Mouse (Mus musculus) R1 (cell line): ENCODE results near the gene Ap3b1.

Experiments
- DNase-seq: peaks from one replicate; pipeline ENCODE4 v3.0.0-alpha.2; 2018; ENCODE audit warnings: low read depth, low spot score

Gene Ap3b1

DNA sequence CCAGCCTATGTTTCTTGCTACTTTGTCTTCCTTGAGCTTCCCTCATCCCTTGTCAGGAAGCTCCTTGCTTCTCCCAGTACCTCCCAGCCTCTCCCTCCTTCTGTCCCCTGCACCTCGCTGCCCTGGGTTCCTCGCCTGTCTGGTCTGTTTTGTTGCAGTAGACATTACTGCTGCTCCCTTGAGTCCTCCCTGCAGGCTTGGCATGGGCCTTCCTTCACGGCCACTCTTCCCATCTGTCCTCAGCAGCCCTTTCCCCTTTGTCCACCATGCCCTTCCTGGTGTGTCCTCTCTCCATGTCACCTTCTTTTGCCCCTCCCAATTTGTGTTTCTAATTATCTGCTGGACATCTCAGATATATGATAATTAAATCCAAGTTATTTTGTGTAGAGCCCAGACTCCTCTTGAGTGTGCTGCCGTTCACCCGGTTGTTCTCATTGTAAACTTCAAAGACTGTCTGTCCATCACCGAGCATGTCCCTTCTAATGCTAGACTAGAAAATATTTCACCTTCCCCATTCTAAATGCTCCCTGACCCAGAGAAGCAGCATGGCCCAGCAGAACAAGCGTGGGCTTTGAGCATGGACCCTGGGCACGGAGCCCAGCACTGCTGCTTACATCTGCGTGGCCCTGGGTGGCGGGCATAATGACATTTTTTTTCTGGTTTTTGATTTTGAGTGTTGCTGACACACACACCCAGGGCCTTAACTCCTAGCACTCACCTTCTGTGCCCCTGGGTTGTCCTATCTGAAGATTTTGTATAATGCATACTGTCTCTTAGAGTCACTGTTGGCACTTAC is 181.3 kb downstream of the Ap3b1 start:
- no peak for DNase-seq

- DNase-seq = no peak
Measured at GRCm38 (mm10) chr13:94542061-94542460, 183.3 kb downstream of the Ap3b1 start.

DNA sequence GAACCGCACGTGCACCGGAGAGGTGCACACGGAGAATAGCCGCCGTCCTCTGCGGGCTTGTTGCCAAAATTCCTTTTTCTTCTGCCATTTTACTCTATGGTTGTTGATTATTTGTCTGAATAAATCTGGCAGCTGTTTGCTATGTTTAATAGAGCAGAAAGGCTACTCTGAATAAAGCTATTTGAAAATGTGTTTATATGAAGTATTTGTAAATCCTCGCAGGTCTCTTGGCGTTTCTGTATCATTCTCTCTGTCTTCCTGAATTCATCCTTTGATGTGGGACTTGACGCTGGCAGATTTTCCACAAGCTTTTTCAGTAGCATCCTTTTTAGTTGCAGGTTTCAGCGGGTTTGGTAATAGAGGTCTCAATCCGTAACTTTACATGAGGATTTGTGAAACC is 185.5 kb downstream of the Ap3b1 start:
- no peak for DNase-seq

DNA sequence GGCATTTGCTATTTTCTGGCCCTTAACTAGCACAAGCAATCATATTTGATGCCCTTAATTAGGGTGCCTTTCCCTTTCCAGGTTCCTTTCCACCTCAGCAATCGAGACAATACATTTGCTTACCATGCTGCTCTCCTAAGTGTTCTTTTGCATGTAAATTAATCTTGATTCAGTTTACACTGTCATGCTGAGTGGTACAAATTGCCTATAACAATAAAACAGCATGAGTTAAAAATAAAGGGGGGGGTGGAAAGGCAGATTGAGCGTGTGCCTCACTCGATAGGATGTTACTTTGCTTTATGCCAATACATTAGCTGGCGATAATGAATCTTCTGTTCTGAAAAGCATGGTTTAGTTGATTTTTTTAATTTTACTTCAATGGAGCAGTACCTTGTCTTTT is 187.0 kb downstream of the Ap3b1 start:
- DNase-seq = peak; percentile 73

DNA sequence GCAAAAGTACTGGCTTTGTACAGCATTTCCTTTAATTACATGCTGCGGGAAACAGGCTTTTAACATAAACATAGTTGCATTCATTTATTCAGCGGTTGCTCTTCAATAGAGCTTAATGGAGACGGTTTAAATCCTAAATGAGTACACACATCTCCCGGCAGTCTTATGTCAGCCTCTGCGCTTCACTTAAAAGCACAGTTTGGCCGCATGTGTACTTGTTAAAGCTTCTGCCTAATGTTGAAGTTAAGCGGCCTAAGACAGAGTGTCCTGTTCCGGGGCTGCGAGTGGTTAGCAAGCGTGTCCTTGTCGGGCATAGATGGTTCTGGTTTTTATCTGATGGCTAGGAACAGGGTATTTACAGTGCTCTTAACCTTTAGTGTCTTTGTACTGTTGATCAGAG is 187.5 kb downstream of the Ap3b1 start:
- DNase-seq = no peak

DNA sequence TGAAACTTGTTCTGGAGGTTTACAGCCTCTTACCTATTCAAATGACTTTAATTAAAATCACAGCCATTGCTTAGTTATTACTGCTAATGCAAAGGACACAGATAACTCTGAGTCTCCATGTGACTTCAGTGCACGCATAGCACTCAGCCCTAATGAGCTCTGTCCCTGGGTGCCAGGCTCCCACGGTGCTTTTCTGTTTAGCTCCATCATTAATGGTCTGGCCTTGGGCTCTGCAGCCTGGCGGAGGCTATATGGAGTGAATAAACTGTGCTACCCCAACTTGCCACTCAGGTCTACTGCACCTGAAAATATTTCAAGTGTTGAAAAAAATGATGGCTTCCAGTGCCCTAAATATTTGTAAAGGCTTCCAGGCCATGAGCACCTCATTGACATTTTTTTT is 190.8 kb downstream of the Ap3b1 start:
- no peak for DNase-seq

DNA sequence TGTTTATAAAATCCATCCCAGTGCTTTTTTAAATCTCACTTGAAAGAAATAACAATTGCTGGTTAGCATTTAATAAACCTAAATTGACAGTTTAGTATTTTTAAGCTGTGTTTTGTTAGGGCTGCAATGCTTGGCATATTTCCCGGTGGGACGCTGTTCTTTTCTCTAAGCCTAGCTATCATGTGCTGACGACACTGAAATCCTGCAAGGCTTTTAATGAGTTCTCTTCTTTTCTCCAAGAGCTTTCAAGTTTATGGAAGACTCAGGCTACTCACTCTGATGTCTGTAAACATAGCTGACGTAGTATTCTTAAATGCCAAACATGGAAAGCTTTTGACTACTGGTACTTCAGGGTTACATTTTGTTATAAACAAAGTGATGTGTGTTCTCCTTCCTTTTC is 191.3 kb downstream of the Ap3b1 start:
- no peak for DNase-seq

- DNase-seq = peak; percentile 77
Measured at GRCm38 (mm10) chr13:94560011-94560410, 201.3 kb downstream of the Ap3b1 start.

DNA sequence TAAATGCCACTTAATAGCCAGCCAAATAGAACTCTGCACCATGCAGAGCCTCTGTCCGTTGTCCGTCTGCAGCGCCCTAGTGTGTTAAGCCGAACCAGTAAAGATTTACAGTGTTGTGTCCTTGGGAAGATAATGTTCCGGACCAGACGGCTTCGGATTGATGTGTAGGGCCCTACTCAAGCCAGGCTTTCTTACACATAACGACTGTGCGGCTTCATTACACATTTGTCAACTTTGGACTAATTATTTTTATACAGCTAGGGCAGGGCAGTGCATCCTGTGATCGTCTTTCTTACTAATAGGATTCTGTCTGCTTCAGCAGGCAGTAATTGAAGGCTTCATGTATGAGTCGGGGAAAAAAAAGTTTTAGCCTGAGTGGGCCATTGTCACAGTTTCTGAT is 202.1 kb downstream of the Ap3b1 start:
- no peak for DNase-seq

GRCm38 (mm10) chr13:94562652-94563339 is 204.0 kb downstream of the Ap3b1 start:
- no peak for DNase-seq

DNA sequence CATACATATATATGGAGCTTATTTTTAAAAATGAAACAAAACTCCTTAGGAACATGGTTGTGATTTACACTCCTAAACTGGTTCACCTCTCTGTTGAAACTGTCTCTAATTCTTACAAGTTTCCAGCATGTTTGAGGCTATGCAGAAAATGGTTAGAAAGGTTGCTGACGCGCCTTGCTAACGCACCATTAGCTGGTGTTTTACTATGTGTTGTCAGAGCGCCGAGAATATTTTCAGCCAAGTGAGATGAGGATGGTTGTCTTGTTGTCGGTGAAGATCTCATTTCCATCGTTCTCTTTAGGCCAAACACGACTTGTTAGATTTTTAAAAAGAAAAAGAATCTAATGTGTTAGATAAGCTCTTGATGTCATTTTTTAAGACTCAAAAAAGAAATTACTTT is 205.1 kb downstream of the Ap3b1 start:
- DNase-seq = no peak

- no peak for DNase-seq
Measured at GRCm38 (mm10) chr13:94564351-94564994, 205.7 kb downstream of the Ap3b1 start.

- DNase-seq = no peak
Measured at GRCm38 (mm10) chr13:94565176-94565575, 206.4 kb downstream of the Ap3b1 start.

- DNase-seq = no peak
Measured at GRCm38 (mm10) chr13:94565616-94566015, 206.9 kb downstream of the Ap3b1 start.

GRCm38 (mm10) chr13:94567739-94568138 is 209.0 kb downstream of the Ap3b1 start:
- DNase-seq = peak; percentile 52

GRCm38 (mm10) chr13:94571001-94571400 is 212.2 kb downstream of the Ap3b1 start:
- no peak for DNase-seq

GRCm38 (mm10) chr13:94573356-94573755 is 214.6 kb downstream of the Ap3b1 start:
- no peak for DNase-seq

DNA sequence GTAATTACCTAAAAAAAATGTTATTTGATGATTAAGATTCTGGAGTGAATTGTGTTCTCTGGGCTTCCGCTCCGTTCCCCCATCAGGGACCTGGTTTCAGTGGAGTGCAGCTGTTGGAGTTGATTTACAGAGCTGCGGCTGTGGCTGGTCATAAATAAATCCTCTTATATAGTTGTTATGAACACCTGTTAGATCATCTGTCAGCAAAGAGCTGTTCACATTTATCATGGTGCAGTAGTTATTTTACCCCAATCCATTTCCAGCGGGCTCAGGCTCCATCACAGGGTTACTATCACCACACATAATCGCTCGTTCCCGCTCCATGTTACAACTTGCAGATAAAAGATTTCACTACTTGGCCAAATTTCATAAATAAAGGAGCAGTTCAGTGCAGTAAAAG is 215.1 kb downstream of the Ap3b1 start:
- DNase-seq = no peak

DNA sequence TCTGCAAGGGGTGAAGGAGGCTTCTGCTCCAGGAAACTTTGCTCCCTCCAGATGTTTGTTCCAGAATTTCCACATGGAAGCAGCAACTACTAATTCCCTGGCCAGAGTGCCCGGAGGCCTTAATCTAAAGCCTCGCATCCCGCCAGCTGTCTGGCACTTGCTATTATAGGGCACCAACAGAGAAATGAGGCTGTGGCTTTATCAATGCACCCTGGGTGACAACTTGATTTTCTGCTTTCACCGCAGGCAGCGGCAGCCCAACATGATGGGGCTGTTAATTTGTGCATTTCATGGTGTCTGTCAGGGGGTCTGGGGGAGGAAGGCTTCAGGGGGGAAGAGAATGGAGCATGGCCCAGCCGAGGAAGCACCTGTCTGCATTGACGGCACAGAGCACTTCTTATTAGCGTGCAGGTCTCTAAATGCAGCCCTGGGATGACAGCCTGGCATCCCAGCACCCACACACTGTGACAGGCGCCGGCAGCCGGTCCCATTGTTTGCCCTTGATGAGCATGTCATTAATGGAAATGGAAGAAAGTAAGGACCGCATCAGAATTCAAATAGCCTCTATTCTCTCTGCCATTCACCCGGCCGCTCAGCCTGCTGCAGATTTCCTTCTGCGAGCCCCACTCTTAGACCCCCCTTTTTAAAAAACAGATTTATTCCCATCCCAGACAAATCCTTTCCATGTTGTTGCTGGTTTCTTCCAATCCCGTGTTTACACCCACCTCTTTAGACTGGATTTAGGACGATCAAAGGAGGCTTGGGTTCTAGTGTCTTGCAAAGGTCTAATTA is 217.0 kb downstream of the Ap3b1 start:
- DNase-seq = peak; percentile 29

DNA sequence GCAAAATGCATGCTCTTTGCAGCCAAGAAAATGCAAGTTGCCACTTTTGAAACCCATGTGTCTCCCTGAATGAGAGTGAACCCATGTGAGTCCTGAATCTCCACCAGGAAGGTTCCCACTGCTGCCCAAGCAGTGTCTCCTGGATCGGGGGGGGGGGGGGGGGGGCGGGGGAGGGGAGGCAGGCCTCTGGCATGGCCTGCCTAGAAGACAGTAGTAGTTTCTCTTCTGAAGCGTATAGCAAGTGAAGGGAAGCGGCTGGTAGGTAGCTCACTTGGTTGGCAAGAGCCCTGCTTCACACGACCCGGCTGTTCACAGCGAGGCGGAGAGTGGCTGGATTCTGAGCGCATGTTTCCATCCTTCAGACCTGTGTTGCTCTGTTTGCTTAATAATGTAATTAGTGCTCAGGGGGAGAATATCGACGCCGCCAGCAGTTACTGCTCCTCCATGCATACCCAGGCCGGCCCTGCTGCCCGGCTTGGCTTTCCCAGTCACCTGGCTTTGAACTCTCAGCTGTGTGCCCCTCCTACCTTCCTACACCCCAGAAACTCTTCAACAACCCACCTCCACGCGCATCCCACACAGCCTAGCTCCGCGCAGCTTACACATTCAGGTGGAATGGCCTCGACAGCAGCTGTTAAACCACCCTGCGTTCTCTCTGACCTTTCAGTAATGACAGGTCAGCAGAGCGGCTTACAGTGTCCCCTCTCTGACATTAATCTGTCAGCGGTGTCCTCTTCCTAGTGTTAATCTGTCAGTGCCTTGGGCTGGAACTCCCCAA is 217.8 kb downstream of the Ap3b1 start:
- DNase-seq = no peak

GRCm38 (mm10) chr13:94577177-94577540 is 218.4 kb downstream of the Ap3b1 start:
- DNase-seq = no peak
